Mouse (Mus musculus) midbrain, postnatal 0 days (tissue): ENCODE results near the gene Gna13. TPM values are rescaled to one million over a fixed set of nuclear protein-coding genes. Genes with fewer than 3 reads are reported as not detected.
"Not testable (repeated sequence)": the region's sequence is repeated elsewhere in the genome, so short reads cannot be mapped to it uniquely, and the experiment has no call there.

Source experiments
- ATAC-seq: fragments of 200-750 bp; cut with Nextera tagmentation; 2 replicates; pipeline ENCODE4 v1.8.0; 2017; ENCODE audit warnings: moderate number of reproducible peaks, mild to moderate bottlenecking, moderate TSS enrichment, moderate library complexity; ENCODE audit not compliant: low FRiP score
- DNase-seq: peaks from one replicate; pipeline ENCODE4 v3.0.0-alpha.2; 2015; ENCODE audit warnings: low spot score
- H3K27ac ChIP-seq: fragments of 300-500 bp; sonication (generic); 2 replicates; pipeline ENCODE4 v1.5.1; 2014; ENCODE audit warnings: low read depth, mild to moderate bottlenecking, low read length, mixed read lengths
- H3K27me3 ChIP-seq: fragments of 300-500 bp; sonication (generic); 2 replicates; pipeline ENCODE4 v1.6.1; 2014; ENCODE audit warnings: low read length, control low read depth, mixed read lengths; ENCODE audit not compliant: insufficient read depth
- H3K36me3 ChIP-seq: fragments of 300-500 bp; sonication (generic); 2 replicates; pipeline ENCODE4 v1.6.1; 2014; ENCODE audit warnings: low read length, control low read depth, mixed read lengths; ENCODE audit not compliant: insufficient read depth
- H3K4me1 ChIP-seq: fragments of 300-500 bp; sonication (generic); 2 replicates; pipeline ENCODE4 v1.6.1; 2014; ENCODE audit warnings: mild to moderate bottlenecking, control low read depth, antibody characterized with exemption, low read length, mixed read lengths; ENCODE audit not compliant: insufficient read depth
- H3K4me2 ChIP-seq: fragments of 300-500 bp; sonication (generic); 2 replicates; pipeline ENCODE4 v1.6.1; 2014; ENCODE audit warnings: low read depth, mild to moderate bottlenecking, low read length, mixed read lengths; ENCODE audit not compliant: poor library complexity, severe bottlenecking
- H3K4me3 ChIP-seq: fragments of 300-500 bp; sonication (generic); 2 replicates; pipeline ENCODE4 v1.5.1; 2014; ENCODE audit warnings: low read depth, mild to moderate bottlenecking, low read length, moderate library complexity
- H3K9ac ChIP-seq: fragments of 300-500 bp; sonication (generic); replicated peaks from 2 replicates; pipeline ENCODE4 v1.6.1; 2014; ENCODE audit warnings: mild to moderate bottlenecking, low read length, moderate library complexity, mixed read lengths; ENCODE audit not compliant: poor library complexity, severe bottlenecking
- H3K9me3 ChIP-seq: fragments of 300-500 bp; sonication (generic); 2 replicates; pipeline ENCODE4 v1.6.1; 2016; ENCODE audit warnings: low read length, control low read depth
- CTCF ChIP-seq: IDR thresholded peaks from 2 replicates; pipeline ENCODE4 v1.5.1; 2016; ENCODE audit warnings: antibody characterized with exemption, mild to moderate bottlenecking
- WGBS: fragments of 180-500 bp; shearing (Covaris S2); extraction: QIAGEN DNeasy Blood & Tissue Kit; methylation state at CpG from one replicate; pipeline ENCODE4 v1.1.7; 2014; 5-methylcytosine and 5-hydroxymethylcytosine counted together
- polyA plus RNA-seq: library from polyadenylated mRNA; unstranded; fragments of >200 nt; fragmentation: Nextera tagmentation; extraction: Ambion mirVana; gene quantifications from 2 replicates; pipeline ENCODE4 v1.2.1, GENCODE M21; 2015
- total RNA-seq: library from RNA; depleted of rRNA; stranded (reverse); fragments of >200 nt; gene quantifications from 2 replicates; pipeline ENCODE4 v1.2.3, GENCODE M21; 2014

Gna13 gene
- total and polyA plus RNA-seq, 2 experiments from 2014 or later: 35.3 to 50.3 TPM

DNA sequence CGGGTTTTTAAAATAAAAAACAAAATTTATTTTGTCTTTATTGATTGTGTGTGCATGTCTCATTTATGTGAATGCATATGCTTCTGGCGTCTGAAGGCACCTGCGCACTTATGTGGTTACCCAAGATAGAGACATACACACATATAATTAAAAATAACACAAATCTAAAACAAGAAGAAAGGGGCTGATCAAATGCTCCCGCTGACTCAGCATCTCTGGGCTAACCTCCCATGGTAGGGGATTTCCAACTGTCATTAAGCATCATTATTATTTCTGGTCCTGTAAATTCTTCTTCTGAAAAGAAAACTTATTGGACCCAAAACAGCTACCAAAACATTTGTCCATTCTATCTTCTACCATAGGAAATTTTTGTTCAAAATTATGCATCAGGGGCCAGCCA, 27.9 kb upstream of the Gna13 start:
- WGBS: 94% methylated on average over 4 of the region's 4 CpGs
- Histone ChIP-seq H3K4me2 (no peak overlapping the region), H3K9me3 (no peaks in the 10 kb centered on the region), H3K27me3 (no peaks in the 10 kb centered on the region), H3K9ac (no peak overlapping the region), H3K4me1 (no peaks in the 10 kb centered on the region), H3K27ac (no peak overlapping the region), H3K36me3 (no peaks in the 10 kb centered on the region), H3K4me3 (no peak overlapping the region)
- DNase-seq (no peak), ATAC-seq (no peak)
- TF ChIP-seq CTCF: no peak

DNA sequence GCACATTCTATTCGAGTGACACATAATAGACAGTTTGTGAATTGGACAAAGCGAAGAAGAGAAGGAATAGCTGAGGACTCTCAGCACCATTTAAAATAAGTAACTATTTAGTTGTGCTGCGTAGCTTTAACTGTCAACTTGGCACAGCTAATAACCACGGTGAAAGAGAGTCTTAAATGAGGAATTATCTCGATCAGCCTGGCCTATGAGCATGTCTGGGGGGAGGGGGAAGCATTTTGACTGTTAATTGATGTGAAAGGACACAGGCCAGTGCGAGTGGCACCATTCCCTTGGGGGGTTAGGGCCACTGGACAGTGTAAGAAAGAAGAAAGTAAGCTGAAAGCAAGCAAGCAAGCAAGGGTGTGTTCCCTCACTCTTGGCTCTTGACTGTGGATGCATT, 26.7 kb upstream of the Gna13 start:
- Histone ChIP-seq H3K27ac (no peak overlapping the region), H3K36me3 (no peaks in the 10 kb centered on the region), H3K4me2 (no peak overlapping the region), H3K27me3 (no peaks in the 10 kb centered on the region), H3K4me1 (no peaks in the 10 kb centered on the region), H3K9ac (no peak overlapping the region), H3K9me3 (no peaks in the 10 kb centered on the region), H3K4me3 (no peak overlapping the region)
- WGBS: 54% methylated on average over 6 of the region's 6 CpGs
- ATAC-seq (no peak), DNase-seq (no peak)
- no peak for TF ChIP-seq CTCF

- no peak for TF ChIP-seq CTCF
- no peak overlapping the region for H3K9ac ChIP-seq
- DNase-seq: no peak
- H3K36me3 ChIP-seq: no peaks in the 10 kb centered on the region
- ATAC-seq: no peak
- no peak overlapping the region for H3K4me2 ChIP-seq
- H3K27me3 ChIP-seq: no peaks in the 10 kb centered on the region
- H3K4me3 ChIP-seq: no peak overlapping the region
- WGBS: 96% methylated on average over 8 of the region's 8 CpGs
- no peaks in the 10 kb centered on the region for H3K4me1 ChIP-seq
- no peak overlapping the region for H3K27ac ChIP-seq
- no peaks in the 10 kb centered on the region for H3K9me3 ChIP-seq
Measured at GRCm38 (mm10) chr11:109339155-109339938, 23.3 kb upstream of the Gna13 start.

DNA sequence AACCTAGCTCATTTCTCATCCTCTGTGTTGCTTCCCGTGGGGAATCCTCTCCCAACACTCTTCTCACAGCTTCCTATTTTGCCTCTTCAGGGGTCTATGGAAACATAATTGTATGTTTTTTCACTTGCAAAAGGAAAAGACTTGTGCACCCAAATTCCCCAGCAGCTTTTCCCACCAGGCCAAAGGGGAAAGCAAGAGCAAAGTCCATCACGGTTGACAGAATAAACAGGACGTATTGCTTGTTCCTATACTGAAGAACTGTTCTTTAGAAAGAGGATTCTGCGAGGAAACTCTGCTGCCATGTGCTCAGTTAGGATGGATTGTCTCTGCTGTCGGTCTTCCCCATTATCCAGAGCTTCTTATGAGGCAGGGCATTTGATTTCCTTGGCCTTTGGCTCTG, 22.1 kb upstream of the Gna13 start:
- Histone ChIP-seq H3K27me3 (no peaks in the 10 kb centered on the region), H3K4me3 (no peak overlapping the region), H3K27ac (no peak overlapping the region), H3K9me3 (no peaks in the 10 kb centered on the region), H3K4me1 (no peaks in the 10 kb centered on the region), H3K9ac (no peak overlapping the region), H3K36me3 (no peaks in the 10 kb centered on the region), H3K4me2 (no peak overlapping the region)
- no peak for TF ChIP-seq CTCF
- 82% methylated on average over 5 of the region's 5 CpGs for WGBS
- ATAC-seq (no peak), DNase-seq (no peak)

DNA sequence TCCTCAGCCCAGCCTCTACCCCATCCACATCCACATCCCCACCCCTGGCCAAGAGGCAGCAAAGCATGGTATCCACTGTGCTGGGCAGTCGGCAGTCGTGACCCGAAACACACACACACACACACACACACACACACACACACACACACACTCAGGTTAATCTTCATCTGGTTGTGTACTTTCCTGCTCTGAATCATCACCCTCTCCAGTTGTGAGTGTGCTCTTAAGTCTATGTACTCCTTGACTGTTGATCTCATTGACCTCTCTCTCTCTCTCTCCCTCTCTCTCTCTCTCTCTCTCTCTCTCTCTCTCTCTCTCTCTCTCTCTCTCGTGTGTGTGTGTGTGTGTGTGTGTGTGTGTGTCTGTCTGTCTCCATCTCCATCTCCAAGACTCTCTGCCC, 20.0 kb upstream of the Gna13 start:
- not testable (repeated sequence) for ATAC-seq, H3K9me3 ChIP-seq, H3K4me1 ChIP-seq, H3K9ac ChIP-seq, DNase-seq, H3K4me3 ChIP-seq, H3K27ac ChIP-seq, H3K27me3 ChIP-seq, H3K36me3 ChIP-seq, H3K4me2 ChIP-seq
- WGBS: 100% methylated on average over 3 of the region's 4 CpGs

- H3K4me1 ChIP-seq: no peaks in the 10 kb centered on the region
- ATAC-seq (no peak), DNase-seq (no peak)
- WGBS: 31% methylated on average over 7 of the region's 7 CpGs
- H3K4me3 ChIP-seq: no peak overlapping the region
- no peaks in the 10 kb centered on the region for H3K9me3 ChIP-seq
- H3K9ac ChIP-seq: no peak overlapping the region
- H3K4me2 ChIP-seq: no peak overlapping the region
- H3K27me3 ChIP-seq: no peaks in the 10 kb centered on the region
- no peaks in the 10 kb centered on the region for H3K36me3 ChIP-seq
- peak overlapping the region; percentile 38; the same call in 1 of the 2 replicates for H3K27ac ChIP-seq
- TF ChIP-seq CTCF: no peak
Measured at GRCm38 (mm10) chr11:109343558-109343957, 19.1 kb upstream of the Gna13 start.
